Mouse (Mus musculus) cortical plate, adult 2 months (tissue): ENCODE results near the gene Naa15.

ENCODE experiments used
- CTCF ChIP-seq: fragments of 200-500 bp; IDR thresholded peaks from 2 replicates; pipeline ENCODE4 v1.5.1; 2011; ENCODE audit warnings: mild to moderate bottlenecking, control low read depth, low read length; ENCODE audit not compliant: insufficient read depth; ENCODE audit errors: extremely low read depth
- POLR2A ChIP-seq: fragments of 200-500 bp; IDR thresholded peaks from 2 replicates; pipeline ENCODE4 v1.6.1; 2011; ENCODE audit warnings: mild to moderate bottlenecking, low read length, control low read depth; ENCODE audit not compliant: insufficient read depth; ENCODE audit errors: extremely low read depth

GRCm38 (mm10) chr3:51485347-51485746 is 70.4 kb downstream of the Naa15 start:
- TF ChIP-seq POLR2A (no peak), CTCF (no peak)
